Mouse (Mus musculus): ENCODE results near the gene Cyp26a1.

DNA sequence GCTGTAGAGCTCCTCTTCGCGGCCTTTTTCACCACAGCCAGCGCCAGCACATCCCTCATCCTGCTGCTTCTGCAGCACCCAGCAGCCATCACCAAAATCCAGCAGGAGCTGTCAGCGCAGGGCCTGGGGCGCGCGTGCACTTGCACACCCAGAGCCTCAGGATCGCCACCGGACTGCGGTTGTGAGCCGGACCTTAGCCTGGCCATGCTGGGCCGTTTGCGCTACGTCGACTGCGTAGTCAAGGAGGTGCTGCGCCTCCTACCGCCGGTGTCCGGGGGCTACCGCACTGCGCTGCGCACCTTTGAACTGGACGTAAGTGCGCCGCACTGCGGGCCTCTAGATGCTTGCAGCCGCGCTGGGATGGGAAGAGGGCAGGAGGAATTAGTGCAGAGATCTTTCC is 6.9 kb upstream of the Cyp26a1 start:
- TF ChIP-seq CTCF (IDR thresholded peaks at IDR 0.05; ENCODE audit: low read depth, low read length) (no peak), POLR2A (IDR thresholded peaks at IDR 0.05; ENCODE audit: extremely low read depth, insufficient read depth, low read length) (no peak)
